Mouse (Mus musculus) urinary bladder, postnatal 10 days (tissue): ENCODE results near the gene Grn.

Experiments used
- DNase-seq: peaks from one replicate; pipeline ENCODE4 v3.0.0; 2022; ENCODE audit warnings: low spot score

Grn gene

GRCm38 (mm10) chr11:102479581-102479980 lies 49.5 kb downstream of the Grn start:
- DNase-seq, result no peak

- DNase-seq, result no peak
These were observed 50.0 kb downstream of the Grn start for GRCm38 (mm10) chr11:102480111-102480510.

GRCm38 (mm10) chr11:102480897-102481296 lies 50.8 kb downstream of the Grn start:
- no peak for DNase-seq

- no peak for DNase-seq
These were observed 51.7 kb downstream of the Grn start for GRCm38 (mm10) chr11:102481779-102482178.
